Mouse (Mus musculus): ENCODE measurements at regions not wholly inside any gene's neighbourhood (a gene's known extent, or its start where the extent isn't known, plus 50 kb on each side); places are given as distances from the start of the nearest gene placed in this dataset.

- no peak for DNase-seq (ENCODE audit: low spot score in 2 of 2)
These were observed 149.8 kb upstream of the Tle3 start for GRCm38 (mm10) chr9:61222212-61223003.

- no peak for DNase-seq (ENCODE audit: low spot score in 2 of 2)
These were observed 147.0 kb upstream of the Tle3 start for GRCm38 (mm10) chr9:61225020-61225652.

GRCm38 (mm10) chr9:61225882-61226281 is 146.3 kb upstream of the Tle3 start:
- DNase-seq (ENCODE audit: low spot score in 2 of 2) = no peak

- DNase-seq (ENCODE audit: low spot score in 2 of 2) = peak in 1 of 2 experiments; percentile 41
These were observed 145.4 kb upstream of the Tle3 start for GRCm38 (mm10) chr9:61226596-61227384.

- DNase-seq (ENCODE audit: low spot score in 2 of 2) = no peak
These were observed 144.5 kb upstream of the Tle3 start for GRCm38 (mm10) chr9:61227492-61228229.

GRCm38 (mm10) chr9:61228230-61228631 is 143.9 kb upstream of the Tle3 start:
- DNase-seq (ENCODE audit: low spot score in 2 of 2) = no peak

- no peak for DNase-seq (ENCODE audit: low spot score in 2 of 2)
These were observed 141.9 kb upstream of the Tle3 start for GRCm38 (mm10) chr9:61230306-61230705.

- DNase-seq (ENCODE audit: low spot score in 2 of 2) = no peak
These were observed 139.5 kb upstream of the Tle3 start for GRCm38 (mm10) chr9:61232630-61233029.

GRCm38 (mm10) chr9:61233251-61233650 is 138.9 kb upstream of the Tle3 start:
- no peak for DNase-seq (ENCODE audit: low spot score in 2 of 2)

- DNase-seq (ENCODE audit: low spot score in 2 of 2) = no peak
These were observed 136.2 kb upstream of the Tle3 start for GRCm38 (mm10) chr9:61235653-61236610.

GRCm38 (mm10) chr9:61238687-61239250 is 133.4 kb upstream of the Tle3 start:
- DNase-seq (ENCODE audit: low spot score in 2 of 2) = no peak

- DNase-seq (ENCODE audit: low spot score in 2 of 2) = no peak
These were observed 132.8 kb upstream of the Tle3 start for GRCm38 (mm10) chr9:61239328-61239727.

GRCm38 (mm10) chr9:61241442-61241841 is 130.7 kb upstream of the Tle3 start:
- DNase-seq (ENCODE audit: low spot score in 2 of 2) = no peak

GRCm38 (mm10) chr9:61242167-61242860 is 129.9 kb upstream of the Tle3 start:
- DNase-seq (ENCODE audit: low spot score in 2 of 2) = no peak

GRCm38 (mm10) chr9:61243289-61243688 is 128.9 kb upstream of the Tle3 start:
- DNase-seq (ENCODE audit: low spot score in 2 of 2) = no peak

- DNase-seq (ENCODE audit: low spot score in 2 of 2) = no peak
These were observed 122.3 kb upstream of the Tle3 start for GRCm38 (mm10) chr9:61249691-61250425.

- peak in 1 of 2 experiments; percentile 22 for DNase-seq (ENCODE audit: low spot score in 2 of 2)
These were observed 120.6 kb upstream of the Tle3 start for GRCm38 (mm10) chr9:61251606-61252005.

GRCm38 (mm10) chr9:61253761-61254160 is 118.4 kb upstream of the Tle3 start:
- no peak for DNase-seq (ENCODE audit: low spot score in 2 of 2)
